22 mouse cellular contexts compared by ENCODE assay signal in genomic region chr2:5296749-5297545, GRCm38 (mm10).
DNase-seq lines count a peak whose midpoint lies in the region; ATAC-seq and TF ChIP-seq lines count a peak whose summit lies in the region.
"Had no signal": no experiment of that assay in that cellular context is flagged by ENCODE, and none has a peak within 500 bp of the region (broad histone marks: within the 10 kb centered on the region; RNA-seq: fewer than 3 reads in every experiment).

No protein-coding gene starts in this region.

- 80% methylated on average over 11 of the region's 11 CpGs for WGBS in heart, embryonic 12.5 days
- WGBS in neural tube, embryonic 15.5 days, result 91% methylated on average over 11 of the region's 11 CpGs

- TF ChIP-seq RAD21 in CH12.LX (IDR thresholded peaks at IDR 0.05; ENCODE audit: low read depth, low read length), result no peak

- TF ChIP-seq EP300 in CH12.LX (IDR thresholded peaks at IDR 0.05; ENCODE audit: low read length), result peak; percentile 80

- no peak for TF ChIP-seq CTCF in CH12.LX (conservative IDR thresholded peaks at IDR 0.05 in 1 of 2, IDR thresholded peaks at IDR 0.05 in 1 of 2; ENCODE audit: low read depth in 2 of 2, low read length in 2 of 2)

- no peak overlapping the region for H3K4me3 ChIP-seq in heart, embryonic 12.5 days
- peak overlapping the region in 1 of 3 experiments; percentile 1 for H3K4me3 ChIP-seq in CH12.LX (replicated peaks in 1 of 3; ENCODE audit: low read depth in 2 of 3, low read length in 2 of 3, poor library complexity in 1 of 3)
- H3K4me3 ChIP-seq in neural tube, embryonic 15.5 days (replicated peaks), result no peak overlapping the region
- H3K4me3 ChIP-seq: embryonic facial prominence, embryonic 10.5 days; gastrocnemius, adult 2 months; heart, adult 2 months; hindbrain, embryonic 13.5 days had no signal

- H3K4me2 ChIP-seq in heart, embryonic 12.5 days, result no peak overlapping the region
- peak overlapping the region; percentile 42; the same call in 1 of the 2 replicates for H3K4me2 ChIP-seq in CH12.LX (ENCODE audit: insufficient read depth, low read depth, poor library complexity, severe bottlenecking)
- H3K4me2 ChIP-seq in neural tube, embryonic 15.5 days, result no peak overlapping the region
- H3K4me2 ChIP-seq: hindbrain, embryonic 13.5 days had no signal

- H3K27me3 ChIP-seq in heart, embryonic 12.5 days (replicated peaks), result no peaks in the 10 kb centered on the region
- no peaks in the 10 kb centered on the region for H3K27me3 ChIP-seq in CH12.LX (replicated peaks)
- H3K27me3 ChIP-seq in neural tube, embryonic 15.5 days (replicated peaks), result no peaks in the 10 kb centered on the region
- H3K27me3 ChIP-seq: hindbrain, embryonic 13.5 days; Patski had no signal

- ATAC-seq in heart, embryonic 12.5 days (ENCODE audit: insufficient number of reproducible peaks, low FRiP score), result no peak
- ATAC-seq in neural tube, embryonic 15.5 days (ENCODE audit: low FRiP score), result no peak
- ATAC-seq: activated CD4-positive, CD25-positive, alpha-beta regulatory T cell, adult 4 months; CD4-positive, CD25-positive, alpha-beta regulatory T cell, adult 4 months; forebrain, embryonic 14.5 days; hindbrain, postnatal 0 days; Patski had no signal

- no peak overlapping the region for H3K27ac ChIP-seq in heart, embryonic 12.5 days (ENCODE audit: poor library complexity, severe bottlenecking)
- H3K27ac ChIP-seq in CH12.LX (ENCODE audit: insufficient read depth, low read depth), result no peak overlapping the region
- H3K27ac ChIP-seq in neural tube, embryonic 15.5 days (replicated peaks), result no peak overlapping the region
- H3K27ac ChIP-seq: embryonic facial prominence, embryonic 10.5 days; gastrocnemius, adult 2 months; heart, adult 2 months; hindbrain, embryonic 13.5 days; hindbrain, postnatal 0 days had no signal

- no peak overlapping the region for H3K9ac ChIP-seq in heart, embryonic 12.5 days
- H3K9ac ChIP-seq in CH12.LX (ENCODE audit: insufficient read depth, low read depth), result no peak overlapping the region
- H3K9ac ChIP-seq in neural tube, embryonic 15.5 days (replicated peaks), result no peak overlapping the region
- H3K9ac ChIP-seq: hindbrain, embryonic 13.5 days had no signal

- TF ChIP-seq POLR2A in CH12.LX (IDR thresholded peaks at IDR 0.05; ENCODE audit: low read depth, low read length), result no peak

- H3K79me2 ChIP-seq in CH12.LX (replicated peaks; ENCODE audit: control insufficient read depth, extremely low read depth, insufficient read depth, poor library complexity, severe bottlenecking), result no peaks in the 10 kb centered on the region

- H3K36me3 ChIP-seq in heart, embryonic 12.5 days, result no peaks in the 10 kb centered on the region
- peaks cover 0 to 53% of the 10 kb centered on the region in 2 experiments for H3K36me3 ChIP-seq in CH12.LX (replicated peaks in 1 of 2; ENCODE audit: control insufficient read depth in 1 of 2, insufficient read depth in 1 of 2, low read length in 1 of 2)
- H3K36me3 ChIP-seq in neural tube, embryonic 15.5 days, result no peaks in the 10 kb centered on the region
- H3K36me3 ChIP-seq: embryonic facial prominence, embryonic 10.5 days had no signal

- H3K4me1 ChIP-seq in heart, embryonic 12.5 days (replicated peaks), result no peaks in the 10 kb centered on the region
- H3K4me1 ChIP-seq in CH12.LX (ENCODE audit: control insufficient read depth in 1 of 2, insufficient read depth in 2 of 2), result peaks cover 19 to 35% of the 10 kb centered on the region in 2 experiments
- H3K4me1 ChIP-seq in neural tube, embryonic 15.5 days, result no peaks in the 10 kb centered on the region
- H3K4me1 ChIP-seq: hindbrain, embryonic 13.5 days had no signal

- in situ Hi-C loops in CH12.LX (cut with MboI; ENCODE audit: low pct_ligation_motif_present, low pct_unique_long_range_greater_than_20kb, low sequenced_read_pairs), result no loop called here

- dilution Hi-C loops in CH12.LX (cut with MboI; ENCODE audit: extremely low pct_ligation_motif_present, extremely low pct_unique_long_range_greater_than_20kb, low sequenced_read_pairs), result no loop called here

- peak; percentile 13 for DNase-seq in adrenal gland, adult 2 months
- DNase-seq in adrenal gland, adult 8-10 months, result no peak
- peak; percentile 2 for DNase-seq in heart, postnatal 4 days
- DNase-seq in CH12.LX (ENCODE audit: extremely low read depth), result no peak
- no peak for DNase-seq in right cerebral cortex, postnatal 25 days
- DNase-seq: adrenal gland, postnatal 36 days; cerebellum, adult 2 months; cerebellum, postnatal 10 days; gastrocnemius, adult 2 months; gastrocnemius, postnatal 36 days; heart, adult 2 months; heart, postnatal 36 days; kidney, adult 11 months had no signal

- H3K9me3 ChIP-seq in heart, embryonic 12.5 days (replicated peaks), result no peaks in the 10 kb centered on the region
- no peaks in the 10 kb centered on the region for H3K9me3 ChIP-seq in CH12.LX (replicated peaks; ENCODE audit: low read length)
- no peaks in the 10 kb centered on the region for H3K9me3 ChIP-seq in neural tube, embryonic 15.5 days (replicated peaks)
- H3K9me3 ChIP-seq: embryonic facial prominence, embryonic 10.5 days; hindbrain, embryonic 13.5 days had no signal

TF ChIP-seq in CH12.LX, 34 proteins besides CTCF, POLR2A, EP300 and RAD21:
- TF ChIP-seq MAZ (IDR thresholded peaks at IDR 0.05; ENCODE audit: low read depth, low read length) (no peak), CHD2 (IDR thresholded peaks at IDR 0.05; ENCODE audit: low read length) (no peak), MAX (IDR thresholded peaks at IDR 0.05; ENCODE audit: low read length) (0 out of 2 replicates have a peak, but pooled peaks have one; percentile 13), JUN (IDR thresholded peaks at IDR 0.05; ENCODE audit: insufficient read depth, low read depth, low read length) (peak; percentile 83), MXI1 (IDR thresholded peaks at IDR 0.05; ENCODE audit: low read depth, low read length) (no peak), PAX5 (IDR thresholded peaks at IDR 0.05; ENCODE audit: low read length) (no peak), IRF4 (IDR thresholded peaks at IDR 0.05; ENCODE audit: low read depth, low read length) (peak; percentile 70), MAFK (IDR thresholded peaks at IDR 0.05; ENCODE audit: insufficient replicate concordance, low read length) (0 out of 2 replicates have a peak, but pooled peaks have one; percentile 22), ETS1 (conservative IDR thresholded peaks at IDR 0.05; ENCODE audit: low read depth, low read length) (peak; percentile 64), BHLHE40 (IDR thresholded peaks at IDR 0.05; ENCODE audit: low read depth, low read length) (peak; percentile 84), MEF2A (IDR thresholded peaks at IDR 0.05; ENCODE audit: borderline replicate concordance, low read depth, low read length) (peak; percentile 71; the same call in 1 of the 2 replicates), JUND (conservative IDR thresholded peaks at IDR 0.05; ENCODE audit: low read depth, low read length) (peak; percentile 82), RCOR1 (conservative IDR thresholded peaks at IDR 0.05; ENCODE audit: low read depth, low read length) (0 out of 2 replicates have a peak, but pooled peaks have one; percentile 40), CHD1 (IDR thresholded peaks at IDR 0.05; ENCODE audit: low read depth, low read length) (peak; percentile 95; the same call in 1 of the 2 replicates), MYC (IDR thresholded peaks at IDR 0.05; ENCODE audit: low read depth, low read length) (0 out of 2 replicates have a peak, but pooled peaks have one; percentile 48)

Comparison
In these comparisons a context has a peak if more than half of its experiments do, and no peak if none do; other contexts are left out.
1. DNase-seq: peak in adrenal gland, adult 2 months (single experiment) and heart, postnatal 4 days (single experiment); none in adrenal gland, adult 8-10 months (single experiment), CH12.LX (single experiment) and right cerebral cortex, postnatal 25 days (single experiment).